Mouse (Mus musculus) heart, embryonic 12.5 days (tissue): Measurements from ENCODE around the gene Adam17. TPM values are rescaled to one million over a fixed set of nuclear protein-coding genes. Genes with fewer than 3 reads are reported as not detected.

Source experiments
- ATAC-seq: fragments of 200-750 bp; cut with Nextera tagmentation; 2 replicates; pipeline ENCODE4 v1.8.0; 2017; ENCODE audit warnings: moderate TSS enrichment, moderate library complexity; ENCODE audit not compliant: insufficient number of reproducible peaks, low FRiP score
- H3K27ac ChIP-seq: fragments of 300-500 bp; sonication (generic); 2 replicates; pipeline ENCODE4 v1.5.1; 2016; ENCODE audit warnings: mild to moderate bottlenecking, moderate library complexity; ENCODE audit not compliant: poor library complexity, severe bottlenecking
- H3K27me3 ChIP-seq: fragments of 300-500 bp; sonication (generic); replicated peaks from 2 replicates; pipeline ENCODE4 v1.6.1; 2016; ENCODE audit warnings: mild to moderate bottlenecking, moderate library complexity
- H3K36me3 ChIP-seq: fragments of 300-500 bp; sonication (generic); 2 replicates; pipeline ENCODE4 v1.6.1; 2016; ENCODE audit warnings: mild to moderate bottlenecking, moderate library complexity
- H3K4me1 ChIP-seq: fragments of 300-500 bp; sonication (generic); replicated peaks from 2 replicates; pipeline ENCODE4 v1.6.1; 2016; ENCODE audit warnings: mild to moderate bottlenecking
- H3K4me2 ChIP-seq: fragments of 300-500 bp; sonication (generic); 2 replicates; pipeline ENCODE4 v1.6.1; 2016; ENCODE audit warnings: mild to moderate bottlenecking, moderate library complexity
- H3K4me3 ChIP-seq: fragments of 300-500 bp; sonication (generic); 2 replicates; pipeline ENCODE4 v1.5.1; 2016; ENCODE audit warnings: mild to moderate bottlenecking
- H3K9ac ChIP-seq: fragments of 300-500 bp; sonication (generic); 2 replicates; pipeline ENCODE4 v1.6.1; 2016; ENCODE audit warnings: mild to moderate bottlenecking, moderate library complexity
- H3K9me3 ChIP-seq: fragments of 300-500 bp; sonication (generic); replicated peaks from 2 replicates; pipeline ENCODE4 v1.6.1; 2016; ENCODE audit warnings: mild to moderate bottlenecking, moderate library complexity
- WGBS: fragments of 180-500 bp; shearing (Covaris S2); methylation state at CpG from one replicate; pipeline ENCODE4 v1.1.7; 2016; 5-methylcytosine and 5-hydroxymethylcytosine counted together
- polyA plus RNA-seq: library from polyadenylated mRNA; unstranded; fragments of >200 nt; fragmentation: Nextera tagmentation; extraction: Ambion mirVana; gene quantifications from 2 replicates; pipeline ENCODE4 v1.2.1, GENCODE M21; 2016

The Adam17 gene
- polyA plus RNA-seq, result 38.6 and 39.9 TPM in 2 replicates

- Histone ChIP-seq H3K4me1 (peaks cover 3% of the 10 kb centered on the region; the same call in 1 of the 2 replicates), H3K4me3 (peak within 1 kb of the TSS; percentile 81), H3K36me3 (no peaks in the 10 kb centered on the region), H3K27me3 (no peaks in the 10 kb centered on the region), H3K9ac (peak within 1 kb of the TSS; percentile 85), H3K4me2 (peak within 1 kb of the TSS; percentile 84), H3K27ac (peak within 1 kb of the TSS; percentile 94), H3K9me3 (no peaks in the 10 kb centered on the region)
- ATAC-seq, result peak; percentile 96
- WGBS, result under 1% methylated on average over 53 of the region's 55 CpGs
These were observed at the start of gene Adam17 for GRCm38 (mm10) chr12:21373100-21373819. Gene Adam17, minus strand, starts transcription at chr12:21373632.

DNA sequence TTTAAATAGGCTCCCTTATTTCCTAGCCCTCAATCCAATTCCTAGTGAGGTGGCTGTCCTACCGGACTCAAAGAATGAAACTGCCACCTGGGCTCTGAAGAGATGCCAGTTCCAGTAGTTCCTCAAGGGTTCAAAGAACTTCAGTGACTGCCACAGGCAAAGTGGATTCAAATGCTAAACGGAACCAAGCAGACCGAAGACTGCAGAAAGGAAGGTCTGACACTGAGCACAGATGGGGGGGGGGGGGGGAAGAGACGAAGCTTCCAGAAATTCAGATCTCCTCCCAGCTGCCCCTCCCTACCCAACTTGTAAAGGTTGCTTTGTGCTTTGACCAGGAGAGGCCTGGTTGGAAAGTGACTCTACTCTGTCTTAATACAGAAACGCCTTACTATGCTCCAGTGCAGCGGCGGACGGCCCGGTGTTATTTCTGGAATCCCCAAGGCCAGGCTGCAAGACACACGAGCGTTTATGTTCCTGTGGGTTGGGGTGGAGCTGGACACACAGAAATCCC lies 45.2 kb upstream of the Adam17 start:
- peak overlapping the region; percentile 45; the same call in 1 of the 2 replicates for H3K9ac ChIP-seq
- peaks cover 16% of the 10 kb centered on the region for H3K36me3 ChIP-seq
- 33% methylated on average over 11 of the region's 11 CpGs for WGBS
- peak overlapping the region; percentile 68 for H3K4me2 ChIP-seq
- 0 out of 2 replicates have a peak overlapping the region, but pooled peaks have one; percentile 83 for H3K4me3 ChIP-seq
- H3K27me3 ChIP-seq, result no peaks in the 10 kb centered on the region
- 0 out of 2 replicates have a peak overlapping the region, but pooled peaks have one; percentile 8 for H3K27ac ChIP-seq
- peaks cover 16% of the 10 kb centered on the region for H3K4me1 ChIP-seq
- no peaks in the 10 kb centered on the region for H3K9me3 ChIP-seq
- no peak for ATAC-seq

- peak overlapping the region; percentile 85 for H3K9ac ChIP-seq
- H3K4me2 ChIP-seq, result peak overlapping the region; percentile 68
- no peak for ATAC-seq
- H3K4me1 ChIP-seq, result peaks cover 16% of the 10 kb centered on the region
- peaks cover 20% of the 10 kb centered on the region for H3K36me3 ChIP-seq
- H3K27ac ChIP-seq, result 0 out of 2 replicates have a peak overlapping the region, but pooled peaks have one; percentile 58
- H3K9me3 ChIP-seq, result no peaks in the 10 kb centered on the region
- H3K27me3 ChIP-seq, result no peaks in the 10 kb centered on the region
- WGBS, result 10% methylated on average over 10 of the region's 10 CpGs
- H3K4me3 ChIP-seq, result peak overlapping the region; percentile 83
These were observed 44.7 kb upstream of the Adam17 start for GRCm38 (mm10) chr12:21418083-21418482.

GRCm38 (mm10) chr12:21417100-21418070 lies 44.0 kb upstream of the Adam17 start, which contains the start of gene Ywhaq:
Gene Ywhaq, minus strand, starts transcription at chr12:21417637.
- H3K27me3 ChIP-seq, result no peaks in the 10 kb centered on the region
- H3K36me3 ChIP-seq, result peaks cover 27% of the 10 kb centered on the region
- H3K9me3 ChIP-seq, result no peaks in the 10 kb centered on the region
- under 1% methylated on average over 75 of the region's 103 CpGs for WGBS
- peak within 1 kb of the TSS; percentile 89 for H3K4me2 ChIP-seq
- H3K27ac ChIP-seq, result peak within 1 kb of the TSS; percentile 100
- H3K4me1 ChIP-seq, result peaks cover 16% of the 10 kb centered on the region
- peak within 1 kb of the TSS; percentile 83 for H3K4me3 ChIP-seq
- H3K9ac ChIP-seq, result peak within 1 kb of the TSS; percentile 95
- peak; percentile 98 for ATAC-seq

- no peaks in the 10 kb centered on the region for H3K27me3 ChIP-seq
- peaks cover 34% of the 10 kb centered on the region for H3K36me3 ChIP-seq
- peaks cover 16% of the 10 kb centered on the region for H3K4me1 ChIP-seq
- H3K9ac ChIP-seq, result peak overlapping the region; percentile 95
- no peaks in the 10 kb centered on the region for H3K9me3 ChIP-seq
- ATAC-seq, result no peak
- 0% methylated on average over 15 of the region's 15 CpGs for WGBS
- H3K4me3 ChIP-seq, result peak overlapping the region; percentile 83
- H3K27ac ChIP-seq, result peak overlapping the region; percentile 72
- peak overlapping the region; percentile 89 for H3K4me2 ChIP-seq
These were observed 43.1 kb upstream of the Adam17 start for GRCm38 (mm10) chr12:21416506-21416905.

GRCm38 (mm10) chr12:21410620-21411019 lies 37.2 kb upstream of the Adam17 start:
- ATAC-seq, result no peak
- Histone ChIP-seq H3K27ac (no peak overlapping the region), H3K4me1 (peaks cover 12% of the 10 kb centered on the region), H3K4me3 (no peak overlapping the region), H3K9ac (no peak overlapping the region), H3K27me3 (no peaks in the 10 kb centered on the region), H3K4me2 (no peak overlapping the region), H3K9me3 (no peaks in the 10 kb centered on the region), H3K36me3 (peaks cover 71% of the 10 kb centered on the region)
- 49% methylated on average over 2 of the region's 2 CpGs for WGBS

DNA sequence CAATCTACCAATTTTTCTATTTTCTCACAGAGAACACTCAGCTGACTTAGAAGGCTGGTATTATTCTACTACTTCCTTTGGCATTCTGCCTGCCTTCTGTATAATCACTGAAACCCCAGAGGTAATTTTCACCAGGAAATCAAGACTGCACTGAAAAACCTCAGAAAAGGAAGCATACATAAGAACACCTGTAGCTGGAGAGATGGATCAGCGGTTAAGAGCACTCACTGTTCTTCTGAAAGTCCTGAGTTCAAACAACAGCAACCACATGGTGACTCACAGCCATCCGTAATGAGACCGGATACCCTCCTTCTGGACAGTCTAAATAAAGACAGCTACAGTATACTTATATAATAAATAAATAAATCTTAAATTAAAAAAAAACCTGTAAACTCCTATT lies 36.2 kb upstream of the Adam17 start:
- no peak overlapping the region for H3K9ac ChIP-seq
- H3K36me3 ChIP-seq, result peaks cover 61% of the 10 kb centered on the region
- 96% methylated on average over 3 of the region's 3 CpGs for WGBS
- H3K27me3 ChIP-seq, result no peaks in the 10 kb centered on the region
- ATAC-seq, result no peak
- H3K4me3 ChIP-seq, result no peak overlapping the region
- H3K4me1 ChIP-seq, result peaks cover 6% of the 10 kb centered on the region; the same call in 1 of the 2 replicates
- H3K9me3 ChIP-seq, result no peaks in the 10 kb centered on the region
- no peak overlapping the region for H3K27ac ChIP-seq
- H3K4me2 ChIP-seq, result no peak overlapping the region

DNA sequence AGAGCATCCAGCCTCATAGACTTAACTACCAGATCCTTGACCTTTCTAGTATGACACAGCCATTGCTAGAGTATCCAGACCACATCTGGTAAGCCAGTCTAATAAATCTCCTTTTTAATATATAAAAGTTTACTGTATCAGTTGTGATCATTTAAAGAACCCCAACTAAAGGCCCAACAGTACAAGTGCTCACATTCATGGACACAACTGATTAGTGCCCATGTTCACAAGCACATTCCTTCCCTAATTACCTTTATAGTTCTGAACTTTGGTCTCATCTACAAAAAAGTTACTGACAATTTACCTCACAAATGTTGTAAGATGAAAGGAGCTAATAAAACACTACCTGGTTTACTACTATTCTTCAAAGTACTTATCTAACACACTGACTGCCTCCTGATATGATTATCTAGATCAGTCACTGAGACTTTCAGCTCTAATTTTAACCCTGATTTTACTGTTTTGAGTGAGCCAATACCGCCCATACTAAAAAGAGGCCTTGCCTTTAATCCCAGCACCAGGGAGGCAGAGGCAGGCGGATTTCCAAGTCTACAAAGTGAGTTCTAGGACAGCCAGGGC lies 35.4 kb upstream of the Adam17 start:
- WGBS, result 91% methylated on average over 2 of the region's 2 CpGs
- Histone ChIP-seq H3K9ac (no peak overlapping the region), H3K9me3 (no peaks in the 10 kb centered on the region), H3K36me3 (peaks cover 55% of the 10 kb centered on the region), H3K27me3 (no peaks in the 10 kb centered on the region), H3K4me1 (0 out of 2 replicates have a peak, but pooled peaks cover 3% of the 10 kb centered on the region), H3K4me2 (no peak overlapping the region), H3K27ac (no peak overlapping the region), H3K4me3 (no peak overlapping the region)
- no peak for ATAC-seq

GRCm38 (mm10) chr12:21402771-21403170 lies 29.3 kb upstream of the Adam17 start:
- 93% methylated on average over 5 of the region's 5 CpGs for WGBS
- H3K27me3 ChIP-seq, result no peaks in the 10 kb centered on the region

GRCm38 (mm10) chr12:21386201-21386600 lies 12.8 kb upstream of the Adam17 start:
- no peak overlapping the region for H3K4me3 ChIP-seq
- H3K4me1 ChIP-seq, result no peaks in the 10 kb centered on the region
- no peaks in the 10 kb centered on the region for H3K27me3 ChIP-seq
- no peak overlapping the region for H3K4me2 ChIP-seq
- 96% methylated on average over 2 of the region's 2 CpGs for WGBS
- no peak overlapping the region for H3K27ac ChIP-seq
- H3K9me3 ChIP-seq, result no peaks in the 10 kb centered on the region; the same call in 1 of the 2 replicates
- H3K9ac ChIP-seq, result no peak overlapping the region
- ATAC-seq, result no peak
- H3K36me3 ChIP-seq, result peaks cover 42% of the 10 kb centered on the region

More at GRCm38 (mm10) chr12:21402771-21403170, 29.3 kb upstream of the Adam17 start:
- H3K9ac ChIP-seq, result no peak overlapping the region
- H3K9me3 ChIP-seq, result no peaks in the 10 kb centered on the region
- ATAC-seq, result no peak
- peaks cover 35% of the 10 kb centered on the region for H3K36me3 ChIP-seq
- no peaks in the 10 kb centered on the region for H3K4me1 ChIP-seq
- no peak overlapping the region for H3K4me3 ChIP-seq
- no peak overlapping the region for H3K4me2 ChIP-seq
- H3K27ac ChIP-seq, result no peak overlapping the region
